Mouse (Mus musculus) stomach, embryonic 14.5 days (tissue): ENCODE data around the gene Lcor. TPM values are rescaled to one million over a fixed set of nuclear protein-coding genes. Genes with fewer than 3 reads are reported as not detected.

Experiments used
- microRNA-seq: library from miRNA; unstranded; fragments of <30 nt; microRNA quantifications from one replicate; pipeline ENCODE4, GENCODE M21; 2016
- polyA plus RNA-seq: library from polyadenylated mRNA; unstranded; fragments of >200 nt; fragmentation: Nextera tagmentation; extraction: Ambion mirVana; gene quantifications from 2 replicates; pipeline ENCODE4 v1.2.1, GENCODE M21; 2014

Lcor gene
- polyA plus RNA-seq, 1 experiment from 2014 or later: 20.6 TPM

Small RNAs within 50 kb of the gene (microRNA-seq; reads per million reads assigned to microRNA genes)
- not detected for gene Mir8091

Other genes with a start within 250 kb of the Lcor start
- 141 and 169 TPM in 2 replicates for gene Tm9sf3, start 218.6 kb upstream of the Lcor start, polyA plus RNA-seq
- gene Pik3ap1, start 97.5 kb upstream of the Lcor start, polyA plus RNA-seq: 2.4 and 4.6 TPM in 2 replicates
- gene Gm340, start 99.7 kb downstream of the Lcor start, polyA plus RNA-seq: 4.3 and 5.9 TPM in 2 replicates